Mouse (Mus musculus): ENCODE results near the gene Hist2h3c1.
"Not testable (repeated sequence)": the region's sequence is repeated elsewhere in the genome, so short reads cannot be mapped to it uniquely, and the experiment has no call there.

Hist2h3c1 gene

GRCm38 (mm10) chr3:96246427-96246856, at the start of gene Hist2h3c1:
Gene Hist2h3c1 (plus strand): TSS chr3:96246685.
- DNase-seq (ENCODE audit: inconsistent age in 2 of 2, low spot score in 1 of 2) = not testable (repeated sequence)

GRCm38 (mm10) chr3:96197129-96197749, 49.2 kb upstream of the Hist2h3c1 start:
- DNase-seq (ENCODE audit: inconsistent age in 2 of 2, low spot score in 1 of 2) = peak; percentile 92 to 97

GRCm38 (mm10) chr3:96198181-96198580, 48.3 kb upstream of the Hist2h3c1 start:
- peak in 1 of 2 experiments; percentile 55 for DNase-seq (ENCODE audit: inconsistent age in 2 of 2, low spot score in 1 of 2)

GRCm38 (mm10) chr3:96198601-96199251, 47.8 kb upstream of the Hist2h3c1 start:
- not testable (repeated sequence) for DNase-seq (ENCODE audit: inconsistent age in 2 of 2, low spot score in 1 of 2)

- no peak for DNase-seq (ENCODE audit: inconsistent age in 2 of 2, low spot score in 1 of 2)
These were observed 46.8 kb upstream of the Hist2h3c1 start for GRCm38 (mm10) chr3:96199731-96200130.

GRCm38 (mm10) chr3:96207819-96208218, 38.7 kb upstream of the Hist2h3c1 start:
- DNase-seq (ENCODE audit: inconsistent age in 2 of 2, low spot score in 1 of 2) = peak in 1 of 2 experiments; percentile 53

- peak; percentile 44 to 76 for DNase-seq (ENCODE audit: inconsistent age in 2 of 2, low spot score in 1 of 2)
These were observed 37.2 kb upstream of the Hist2h3c1 start for GRCm38 (mm10) chr3:96209242-96209641.

- peak in 1 of 2 experiments; percentile 85 for DNase-seq (ENCODE audit: inconsistent age in 2 of 2, low spot score in 1 of 2)
These were observed 27.3 kb upstream of the Hist2h3c1 start for GRCm38 (mm10) chr3:96219191-96219641.

- peak; percentile 84 to 95 for DNase-seq (ENCODE audit: inconsistent age in 2 of 2, low spot score in 1 of 2)
These were observed 26.8 kb upstream of the Hist2h3c1 start, which contains the start of the genes Bola1 and Hist2h2ab for GRCm38 (mm10) chr3:96219661-96220130. Gene Bola1 (minus strand): TSS chr3:96219709. Gene Hist2h2ab (plus strand): TSS chr3:96219865.

GRCm38 (mm10) chr3:96220131-96220764, 26.2 kb upstream of the Hist2h3c1 start:
- DNase-seq (ENCODE audit: inconsistent age in 2 of 2, low spot score in 1 of 2) = not testable (repeated sequence)

GRCm38 (mm10) chr3:96220765-96221639, 25.5 kb upstream of the Hist2h3c1 start, which contains the start of the genes Hist2h2ac and Hist2h2be:
Gene Hist2h2ac (minus strand): TSS chr3:96220880.
Gene Hist2h2be (plus strand): TSS chr3:96221119.
- peak; percentile 93 to 99 for DNase-seq (ENCODE audit: inconsistent age in 2 of 2, low spot score in 1 of 2)

GRCm38 (mm10) chr3:96221640-96222038, 24.8 kb upstream of the Hist2h3c1 start:
- peak in 1 of 2 experiments; percentile 53 for DNase-seq (ENCODE audit: inconsistent age in 2 of 2, low spot score in 1 of 2)

GRCm38 (mm10) chr3:96222774-96223173, 23.7 kb upstream of the Hist2h3c1 start:
- peak in 1 of 2 experiments; percentile 57 for DNase-seq (ENCODE audit: inconsistent age in 2 of 2, low spot score in 1 of 2)

- no peak for DNase-seq (ENCODE audit: inconsistent age in 2 of 2, low spot score in 1 of 2)
These were observed 21.1 kb upstream of the Hist2h3c1 start for GRCm38 (mm10) chr3:96225421-96225820.

- DNase-seq (ENCODE audit: inconsistent age in 2 of 2, low spot score in 1 of 2) = peak; percentile 61 to 81
These were observed 19.5 kb upstream of the Hist2h3c1 start for GRCm38 (mm10) chr3:96226695-96227648.

GRCm38 (mm10) chr3:96228828-96229227, 17.7 kb upstream of the Hist2h3c1 start:
- DNase-seq (ENCODE audit: inconsistent age in 2 of 2, low spot score in 1 of 2) = peak; percentile 51 to 80

GRCm38 (mm10) chr3:96230404-96230803, 16.1 kb upstream of the Hist2h3c1 start:
- peak in 1 of 2 experiments; percentile 34 for DNase-seq (ENCODE audit: inconsistent age in 2 of 2, low spot score in 1 of 2)

GRCm38 (mm10) chr3:96230910-96231757, 15.4 kb upstream of the Hist2h3c1 start:
- peak; percentile 62 to 87 for DNase-seq (ENCODE audit: inconsistent age in 2 of 2, low spot score in 1 of 2)

All from adrenal gland, adult (tissue).